Mouse (Mus musculus) hindbrain, embryonic 13.5 days (tissue): ENCODE measurements at regions not wholly inside any gene's neighbourhood (a gene's known extent, or its start where the extent isn't known, plus 50 kb on each side); places are given as distances from the start of the nearest gene placed in this dataset.

Experiments
- ATAC-seq: fragments of 200-750 bp; cut with Nextera tagmentation; 2 replicates; pipeline ENCODE4 v1.8.0; 2017; ENCODE audit warnings: moderate TSS enrichment; ENCODE audit not compliant: low FRiP score
- H3K27ac ChIP-seq: fragments of 300-500 bp; sonication (generic); 2 replicates; pipeline ENCODE4 v1.5.1; 2015; ENCODE audit warnings: inconsistent platforms, mild to moderate bottlenecking, moderate library complexity
- H3K27me3 ChIP-seq: fragments of 300-500 bp; sonication (generic); 2 replicates; pipeline ENCODE4 v1.6.1; 2015; ENCODE audit warnings: mild to moderate bottlenecking, inconsistent platforms
- H3K36me3 ChIP-seq: fragments of 300-500 bp; sonication (generic); 2 replicates; pipeline ENCODE4 v1.6.1; 2015; ENCODE audit warnings: mild to moderate bottlenecking, inconsistent platforms
- H3K4me1 ChIP-seq: fragments of 300-500 bp; sonication (generic); replicated peaks from 2 replicates; pipeline ENCODE4 v1.6.1; 2015; ENCODE audit warnings: inconsistent platforms
- H3K4me2 ChIP-seq: fragments of 300-500 bp; sonication (generic); 2 replicates; pipeline ENCODE4 v1.6.1; 2015; ENCODE audit warnings: inconsistent platforms, mild to moderate bottlenecking, moderate library complexity
- H3K4me3 ChIP-seq: fragments of 300-500 bp; sonication (generic); 2 replicates; pipeline ENCODE4 v1.5.1; 2015; ENCODE audit warnings: mild to moderate bottlenecking, inconsistent platforms
- H3K9ac ChIP-seq: fragments of 300-500 bp; sonication (generic); 2 replicates; pipeline ENCODE4 v1.6.1; 2015; ENCODE audit warnings: mild to moderate bottlenecking, inconsistent platforms
- H3K9me3 ChIP-seq: fragments of 300-500 bp; sonication (generic); 2 replicates; pipeline ENCODE4 v1.6.1; 2016; ENCODE audit warnings: inconsistent platforms
- WGBS: fragments of 180-500 bp; shearing (Covaris S2); methylation state at CpG from one replicate; pipeline ENCODE4 v1.1.7; 2015; 5-methylcytosine and 5-hydroxymethylcytosine counted together

- Histone ChIP-seq H3K4me3 (no peak overlapping the region), H3K9ac (no peak overlapping the region), H3K36me3 (no peaks in the 10 kb centered on the region), H3K27me3 (no peaks in the 10 kb centered on the region), H3K4me2 (no peak overlapping the region), H3K27ac (no peak overlapping the region), H3K9me3 (no peaks in the 10 kb centered on the region), H3K4me1 (no peaks in the 10 kb centered on the region)
- 93% methylated on average over 10 of the region's 10 CpGs for WGBS
- ATAC-seq, result no peak
Measured at GRCm38 (mm10) chr8:115856816-115857215, 149.2 kb upstream of the Maf start.

GRCm38 (mm10) chr8:115855934-115856629, 148.5 kb upstream of the Maf start:
- H3K27ac ChIP-seq, result no peak overlapping the region
- H3K4me1 ChIP-seq, result no peaks in the 10 kb centered on the region
- WGBS, result 91% methylated on average over 8 of the region's 8 CpGs
- ATAC-seq, result no peak
- H3K4me2 ChIP-seq, result no peak overlapping the region
- no peak overlapping the region for H3K4me3 ChIP-seq
- H3K27me3 ChIP-seq, result no peaks in the 10 kb centered on the region
- no peaks in the 10 kb centered on the region for H3K9me3 ChIP-seq
- no peaks in the 10 kb centered on the region for H3K36me3 ChIP-seq
- no peak overlapping the region for H3K9ac ChIP-seq

- Histone ChIP-seq H3K4me2 (no peak overlapping the region), H3K9ac (no peak overlapping the region), H3K27ac (no peak overlapping the region), H3K4me3 (no peak overlapping the region), H3K9me3 (no peaks in the 10 kb centered on the region), H3K4me1 (no peaks in the 10 kb centered on the region), H3K27me3 (no peaks in the 10 kb centered on the region), H3K36me3 (no peaks in the 10 kb centered on the region)
- no peak for ATAC-seq
- WGBS, result 89% methylated on average over 9 of the region's 9 CpGs
Measured at GRCm38 (mm10) chr8:115854209-115854900, 146.8 kb upstream of the Maf start.

GRCm38 (mm10) chr8:115850552-115850951, 143.0 kb upstream of the Maf start:
- 73% methylated on average over 1 of the region's 1 CpGs for WGBS
- ATAC-seq, result no peak
- H3K9ac ChIP-seq, result no peak overlapping the region
- H3K36me3 ChIP-seq, result no peaks in the 10 kb centered on the region
- no peak overlapping the region for H3K4me2 ChIP-seq
- no peaks in the 10 kb centered on the region for H3K4me1 ChIP-seq
- no peaks in the 10 kb centered on the region for H3K27me3 ChIP-seq
- H3K27ac ChIP-seq, result no peak overlapping the region
- H3K4me3 ChIP-seq, result no peak overlapping the region
- no peaks in the 10 kb centered on the region for H3K9me3 ChIP-seq

- Histone ChIP-seq H3K9me3 (no peaks in the 10 kb centered on the region), H3K27me3 (no peaks in the 10 kb centered on the region), H3K9ac (no peak overlapping the region), H3K4me3 (no peak overlapping the region), H3K4me2 (no peak overlapping the region), H3K4me1 (no peaks in the 10 kb centered on the region), H3K27ac (no peak overlapping the region), H3K36me3 (no peaks in the 10 kb centered on the region)
- ATAC-seq, result no peak
Measured at GRCm38 (mm10) chr8:115833391-115833790, 125.8 kb upstream of the Maf start.

GRCm38 (mm10) chr8:115831675-115832074, 124.1 kb upstream of the Maf start:
- no peak overlapping the region for H3K9ac ChIP-seq
- no peak overlapping the region for H3K4me3 ChIP-seq
- no peak overlapping the region for H3K4me2 ChIP-seq
- no peaks in the 10 kb centered on the region for H3K27me3 ChIP-seq
- no peaks in the 10 kb centered on the region for H3K36me3 ChIP-seq
- no peak for ATAC-seq
- no peak overlapping the region for H3K27ac ChIP-seq
- H3K9me3 ChIP-seq, result no peaks in the 10 kb centered on the region
- WGBS, result 33% methylated on average over 1 of the region's 1 CpGs
- H3K4me1 ChIP-seq, result no peaks in the 10 kb centered on the region

- Histone ChIP-seq H3K27ac (no peak overlapping the region), H3K4me1 (no peaks in the 10 kb centered on the region), H3K9me3 (no peaks in the 10 kb centered on the region), H3K9ac (no peak overlapping the region), H3K36me3 (no peaks in the 10 kb centered on the region), H3K4me3 (no peak overlapping the region), H3K4me2 (no peak overlapping the region), H3K27me3 (no peaks in the 10 kb centered on the region)
- no peak for ATAC-seq
- WGBS, result 66% methylated on average over 4 of the region's 4 CpGs
Measured at GRCm38 (mm10) chr8:115830012-115830662, 122.5 kb upstream of the Maf start.

- no peaks in the 10 kb centered on the region for H3K36me3 ChIP-seq
- 78% methylated on average over 3 of the region's 3 CpGs for WGBS
- ATAC-seq, result no peak
- no peak overlapping the region for H3K4me3 ChIP-seq
- H3K4me2 ChIP-seq, result no peak overlapping the region
- H3K4me1 ChIP-seq, result no peaks in the 10 kb centered on the region
- H3K9me3 ChIP-seq, result no peaks in the 10 kb centered on the region
- no peak overlapping the region for H3K27ac ChIP-seq
- H3K27me3 ChIP-seq, result no peaks in the 10 kb centered on the region
- no peak overlapping the region for H3K9ac ChIP-seq
Measured at GRCm38 (mm10) chr8:115826516-115826915, 118.9 kb upstream of the Maf start.

GRCm38 (mm10) chr8:115825899-115826502, 118.4 kb upstream of the Maf start:
- 82% methylated on average over 5 of the region's 5 CpGs for WGBS
- Histone ChIP-seq H3K4me1 (no peaks in the 10 kb centered on the region), H3K9ac (no peak overlapping the region), H3K4me3 (no peak overlapping the region), H3K4me2 (no peak overlapping the region), H3K9me3 (no peaks in the 10 kb centered on the region), H3K27ac (no peak overlapping the region), H3K27me3 (no peaks in the 10 kb centered on the region), H3K36me3 (no peaks in the 10 kb centered on the region)
- no peak for ATAC-seq

GRCm38 (mm10) chr8:115824478-115824785, 116.8 kb upstream of the Maf start:
- H3K27ac ChIP-seq, result no peak overlapping the region
- no peaks in the 10 kb centered on the region for H3K4me1 ChIP-seq
- no peak overlapping the region for H3K9ac ChIP-seq
- no peaks in the 10 kb centered on the region for H3K27me3 ChIP-seq
- no peak overlapping the region for H3K4me2 ChIP-seq
- 91% methylated on average over 6 of the region's 6 CpGs for WGBS
- H3K9me3 ChIP-seq, result no peaks in the 10 kb centered on the region
- no peak for ATAC-seq
- H3K4me3 ChIP-seq, result no peak overlapping the region
- no peaks in the 10 kb centered on the region for H3K36me3 ChIP-seq

GRCm38 (mm10) chr8:115823673-115824477, 116.3 kb upstream of the Maf start:
- H3K4me1 ChIP-seq, result no peaks in the 10 kb centered on the region
- 84% methylated on average over 8 of the region's 8 CpGs for WGBS
- no peak overlapping the region for H3K27ac ChIP-seq
- H3K9me3 ChIP-seq, result no peaks in the 10 kb centered on the region
- H3K27me3 ChIP-seq, result no peaks in the 10 kb centered on the region
- no peak overlapping the region for H3K9ac ChIP-seq
- H3K4me2 ChIP-seq, result no peak overlapping the region
- H3K36me3 ChIP-seq, result no peaks in the 10 kb centered on the region
- H3K4me3 ChIP-seq, result no peak overlapping the region
- ATAC-seq, result no peak

- Histone ChIP-seq H3K27ac (no peak overlapping the region), H3K4me3 (no peak overlapping the region), H3K4me2 (no peak overlapping the region), H3K27me3 (no peaks in the 10 kb centered on the region), H3K4me1 (no peaks in the 10 kb centered on the region), H3K36me3 (no peaks in the 10 kb centered on the region), H3K9ac (no peak overlapping the region), H3K9me3 (no peaks in the 10 kb centered on the region)
- 70% methylated on average over 4 of the region's 4 CpGs for WGBS
- ATAC-seq, result no peak
Measured at GRCm38 (mm10) chr8:115813426-115813825, 105.8 kb upstream of the Maf start.
